Mouse (Mus musculus): Measurements from ENCODE around the gene Rmnd1.
"Not testable (repeated sequence)": the region's sequence is repeated elsewhere in the genome, so short reads cannot be mapped to it uniquely, and the experiment has no call there.

Rmnd1 gene

DNA sequence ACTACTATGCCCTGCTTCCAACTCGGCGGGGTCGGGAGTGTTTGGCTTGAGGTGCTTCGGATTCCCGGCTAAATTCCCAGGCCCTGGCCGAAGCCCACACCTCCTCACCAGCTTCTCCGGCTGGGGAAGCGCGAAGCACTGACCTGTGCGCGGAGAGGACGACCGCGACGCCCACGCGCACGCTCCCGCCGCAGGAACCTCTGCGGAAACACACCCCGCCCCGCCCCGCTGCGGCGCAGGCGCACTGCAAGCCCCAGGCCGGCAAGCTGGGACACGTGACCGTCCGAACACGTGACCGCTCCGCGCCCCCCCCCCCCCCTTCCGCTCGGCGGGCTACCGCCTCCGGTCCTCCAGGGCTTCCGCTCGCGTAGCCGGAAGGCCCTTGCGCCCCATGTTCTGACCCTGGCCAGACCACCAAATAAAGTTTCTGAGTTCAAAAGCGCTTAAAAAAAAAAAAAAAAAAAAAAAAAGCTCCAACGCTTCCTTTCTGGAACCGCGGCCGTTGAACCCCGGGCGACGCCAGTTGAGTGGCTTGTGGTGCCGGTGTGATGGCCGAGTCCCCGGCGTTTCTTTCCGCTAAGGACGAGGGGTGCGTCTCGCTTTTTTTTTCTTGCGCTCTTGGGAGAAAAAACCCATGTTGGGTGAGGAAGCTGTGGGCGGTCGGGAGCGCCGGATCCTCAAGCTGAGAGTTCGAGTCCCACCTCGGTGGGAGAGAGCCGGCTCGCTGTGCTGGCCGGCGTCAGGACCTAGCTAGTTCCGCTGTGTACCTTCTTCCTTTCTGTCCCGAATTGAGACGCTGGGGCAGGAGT lies at the start of gene Rmnd1, which contains the start of gene Armt1:
TSS of gene Rmnd1 (minus strand) at position 266 of the 809 bp plus-strand sequence.
TSS of gene Armt1 (plus strand) at position 345 of the 809 bp plus-strand sequence.
- POLR2A ChIA-PET: interaction anchor here (0.5 to 4.8 kb wide), 91 partner anchors 8 to 1392 kb away, joined by 3 to 70 read pairs (median 5); partner anchors contain the start of genes Zbtb2 (in 3 of the 4), Ccdc170 (in 2 of the 4), Mthfd1l (in 2 of the 4) and Fbxo5 (in 1 of the 4)
- CTCF ChIA-PET: interaction anchor here (0.5 to 1.2 kb wide), 11 partner anchors 27 to 1454 kb away, joined by 3 to 6 read pairs (median 3); no protein-coding TSS in a partner anchor

DNA sequence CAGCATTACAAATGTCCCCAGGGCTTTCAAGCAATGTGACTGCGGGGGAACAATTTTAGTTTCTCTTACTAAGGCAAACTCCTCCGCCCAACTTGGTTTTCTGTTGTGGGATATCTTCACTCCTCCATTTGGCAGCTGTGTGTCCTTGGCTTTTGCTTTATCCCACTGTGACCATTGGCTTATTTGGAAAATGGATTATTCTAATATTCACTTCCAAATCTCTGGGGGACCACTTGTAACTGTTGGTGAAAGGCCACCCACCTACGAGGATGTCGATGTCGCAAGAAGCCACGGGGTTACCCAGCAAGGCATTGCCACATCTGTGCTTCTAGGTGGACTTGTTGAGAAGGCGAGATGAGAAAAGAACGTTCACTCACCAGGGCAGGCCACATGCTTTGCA lies 49.5 kb upstream of the Rmnd1 start:
- CTCF ChIA-PET: interaction anchor here in 2 of 4 experiments (0.7 to 0.8 kb wide), 2 partner anchors 77 kb away, joined by 3 to 7 read pairs; no protein-coding TSS in a partner anchor

DNA sequence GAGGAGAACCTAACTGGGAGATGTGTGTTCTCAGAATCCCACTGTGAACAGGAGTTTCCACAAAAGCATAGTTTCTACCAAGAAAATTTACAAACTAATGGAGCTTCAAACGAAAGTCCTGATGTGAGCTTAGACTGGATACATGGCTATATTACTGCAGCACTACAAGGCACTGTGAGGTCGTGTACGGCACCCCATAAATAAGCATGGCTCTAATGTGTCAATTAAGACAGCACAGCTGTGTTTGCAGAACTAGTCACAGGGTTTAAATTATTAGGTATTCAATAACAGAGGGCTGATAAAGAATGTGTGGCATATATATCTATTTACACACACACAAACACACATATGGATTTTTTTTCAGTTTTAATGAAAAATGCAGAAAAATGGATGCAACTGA lies 48.7 kb upstream of the Rmnd1 start:
- CTCF ChIA-PET: interaction anchor here in 1 of 4 experiments (0.8 kb wide), 1 partner anchor 76 kb away, joined by 7 read pairs; no protein-coding TSS in a partner anchor
- POLR2A ChIA-PET: interaction anchor here in 3 of 4 experiments (0.7 to 5.2 kb wide), 9 partner anchors 12 to 86 kb away, joined by 3 to 48 read pairs (median 4); partner anchors contain the start of genes Armt1 (in 1 of the 3) and Rmnd1 (in 1 of the 3)

More for the DNA sequence above, 49.5 kb upstream of the Rmnd1 start:
- POLR2A ChIA-PET: interaction anchor here in 3 of 4 experiments (0.7 to 5.2 kb wide), 10 partner anchors 12 to 483 kb away, joined by 3 to 48 read pairs (median 5); partner anchors contain the start of genes Armt1 (in 2 of the 3) and Rmnd1 (in 1 of the 3)

DNA sequence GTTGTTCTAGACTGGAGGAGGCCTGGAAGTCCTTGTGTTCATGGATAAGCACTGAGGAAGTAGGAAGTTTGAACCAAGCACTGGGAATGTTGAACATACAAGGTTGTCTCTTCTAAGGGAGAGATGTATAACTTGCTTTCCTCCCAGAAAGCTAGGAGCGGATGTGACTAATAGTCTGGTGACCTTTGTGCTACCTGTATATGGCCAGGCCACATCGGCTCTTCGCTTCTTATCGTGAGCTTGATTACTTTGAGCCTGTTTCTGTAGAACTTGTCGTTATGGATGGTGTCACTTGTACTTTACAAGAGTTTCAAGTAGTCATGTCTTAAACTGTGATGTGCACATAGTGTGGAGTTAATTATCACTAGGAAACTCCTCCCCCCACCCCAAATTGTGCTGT lies 44.4 kb upstream of the Rmnd1 start:
- ChIA-PET POLR2A (interaction anchor here in 1 of 4 experiments (0.8 kb wide), 1 partner anchor 88 kb away, joined by 3 read pairs; the partner anchor contains the start of gene Zbtb2), CTCF (no interaction called here)

DNA sequence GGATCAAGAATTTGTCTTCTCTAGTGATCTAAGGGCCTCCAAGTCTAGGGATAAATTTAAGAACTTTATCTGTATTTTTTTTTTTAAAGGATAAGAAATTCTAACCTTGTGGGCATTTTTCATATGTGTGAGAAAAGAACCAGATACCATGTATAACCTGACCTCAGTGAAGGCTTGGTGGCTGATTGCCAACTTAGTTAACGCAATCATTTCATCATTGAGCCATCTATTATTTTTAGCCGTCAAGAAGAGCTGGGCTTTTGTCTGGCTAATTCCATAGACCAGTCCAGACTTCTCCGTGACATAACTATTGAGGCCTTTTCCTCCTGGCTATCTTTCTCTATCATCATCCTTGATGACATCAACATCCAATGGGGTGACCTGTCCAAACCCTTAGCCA lies 43.2 kb upstream of the Rmnd1 start:
- POLR2A ChIA-PET: no interaction called here
- CTCF ChIA-PET: interaction anchor here in 1 of 4 experiments (0.6 kb wide), 1 partner anchor 43 kb away, joined by 3 read pairs; the partner anchor contains the start of genes Armt1 and Rmnd1

DNA sequence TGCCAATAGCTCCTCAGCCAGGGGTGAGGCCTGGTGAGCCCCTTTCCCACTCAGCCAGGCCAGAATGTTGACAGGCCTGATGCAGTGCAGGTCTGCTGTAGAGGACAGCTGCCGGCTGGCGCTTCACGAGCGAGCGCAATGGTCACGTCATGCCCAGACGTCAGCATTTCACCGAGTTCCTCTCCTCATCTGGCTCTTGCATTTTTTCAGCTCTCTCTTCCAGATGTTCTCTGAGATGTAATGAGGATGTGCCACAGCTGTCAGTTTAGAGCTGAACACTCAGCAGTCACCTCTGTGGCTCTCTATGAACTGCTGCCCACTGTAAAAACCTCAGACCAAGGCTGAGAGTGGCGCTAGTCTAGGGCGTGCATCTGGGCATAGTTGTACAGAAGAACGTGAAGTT lies 41.4 kb upstream of the Rmnd1 start:
- CTCF ChIA-PET: no interaction called here
- POLR2A ChIA-PET: interaction anchor here in 1 of 4 experiments (0.6 kb wide), 1 partner anchor 14 kb away, joined by 8 read pairs; no protein-coding TSS in a partner anchor

DNA sequence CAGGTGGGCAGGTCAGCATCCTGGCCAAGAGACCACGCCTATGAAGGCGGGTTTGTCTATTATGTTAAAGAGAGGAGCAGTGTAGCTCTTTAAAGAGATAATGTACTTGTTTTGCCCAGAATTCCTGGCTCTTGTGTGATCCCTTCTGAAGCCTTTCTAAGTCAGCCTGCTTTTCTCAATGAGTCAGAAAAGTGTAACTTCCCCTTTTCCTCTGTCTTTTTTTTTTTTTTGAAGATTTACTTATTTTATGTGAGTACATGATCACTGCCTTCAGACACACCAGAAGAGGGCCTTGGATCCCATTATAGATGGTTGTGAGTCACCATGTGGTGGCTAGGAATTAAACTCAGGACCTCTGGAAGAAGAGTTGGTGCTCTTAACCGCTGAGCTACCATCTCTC lies 37.2 kb upstream of the Rmnd1 start:
- POLR2A ChIA-PET: interaction anchor here (0.7 to 7.2 kb wide), 10 partner anchors 10 to 100 kb away, joined by 3 to 48 read pairs (median 4); partner anchors contain the start of genes Ccdc170 (in 2 of the 4), Armt1 (in 1 of the 4) and Rmnd1 (in 1 of the 4)
- CTCF ChIA-PET: interaction anchor here in 3 of 4 experiments (0.7 to 2.6 kb wide), 4 partner anchors 65 to 1345 kb away, joined by 3 to 5 read pairs (median 3); no protein-coding TSS in a partner anchor

DNA sequence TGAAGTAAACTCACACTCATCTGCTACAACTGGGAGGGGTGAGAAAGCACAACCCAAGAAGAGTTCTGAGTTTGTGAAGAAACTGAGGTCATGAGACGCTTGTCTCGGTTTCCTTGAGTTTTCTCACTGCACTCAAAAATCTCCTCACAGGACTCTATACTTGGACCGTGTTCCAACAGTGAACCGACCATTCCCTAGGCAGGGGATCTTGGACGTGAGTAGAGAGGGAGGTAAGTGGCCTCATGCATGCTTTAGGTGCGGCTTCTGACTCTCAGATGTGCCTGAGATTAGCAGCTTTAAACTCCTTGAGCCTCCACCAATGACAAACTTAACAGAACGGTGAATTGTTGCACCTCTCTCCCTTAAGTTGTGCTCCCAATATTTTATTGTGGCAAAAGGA lies 33.6 kb upstream of the Rmnd1 start:
- ChIA-PET CTCF (no interaction called here), POLR2A (interaction anchor here in 3 of 4 experiments (0.6 to 7.2 kb wide), 9 partner anchors 11 to 803 kb away, joined by 3 to 48 read pairs (median 4); partner anchors contain the start of gene Ccdc170 (in 2 of the 3))

DNA sequence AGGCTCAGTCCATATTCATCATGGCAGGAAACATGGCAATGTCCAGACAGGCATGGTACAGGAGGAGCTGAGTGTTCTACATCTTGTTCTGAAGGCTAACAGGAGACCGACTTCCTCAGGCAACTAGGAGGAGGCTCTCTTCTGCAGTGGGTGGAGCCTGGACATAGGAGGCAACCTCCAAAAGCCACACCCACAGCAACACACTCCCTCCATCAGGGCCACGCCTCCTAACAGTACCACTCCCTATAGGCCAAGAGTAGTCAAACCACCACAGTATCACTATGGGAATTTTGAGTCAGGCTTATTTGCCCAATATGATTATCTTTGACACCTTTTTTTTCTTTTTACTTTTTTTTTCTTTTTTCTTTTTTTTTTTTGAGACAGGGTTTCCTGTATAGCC lies 28.0 kb upstream of the Rmnd1 start:
- POLR2A ChIA-PET: interaction anchor here in 2 of 4 experiments (0.6 to 2.8 kb wide), 4 partner anchors 9 to 28 kb away, joined by 3 to 9 read pairs (median 4); partner anchors contain the start of genes Armt1 (in 1 of the 2) and Rmnd1 (in 1 of the 2)
- CTCF ChIA-PET: no interaction called here

DNA sequence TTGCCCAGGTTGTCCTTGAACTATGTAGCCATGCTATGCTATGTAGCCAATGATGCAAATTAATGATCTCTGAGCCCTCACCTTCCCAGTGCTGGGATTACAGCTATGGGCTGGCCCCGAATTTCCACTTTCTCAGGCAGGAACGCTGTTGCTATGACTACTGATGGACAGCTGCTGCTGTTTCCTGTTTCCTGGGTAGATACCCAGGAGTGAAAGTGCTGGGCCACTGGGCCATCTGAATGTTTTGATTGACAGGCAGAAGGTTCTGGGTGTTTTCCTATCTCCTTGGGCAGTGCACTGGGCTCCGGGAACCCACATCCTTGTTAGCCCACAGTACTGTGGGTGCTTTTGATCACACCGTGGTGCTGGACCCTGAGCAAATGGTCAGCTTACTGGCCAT lies 24.2 kb upstream of the Rmnd1 start:
- POLR2A ChIA-PET: interaction anchor here in 1 of 4 experiments (1.2 to 1.4 kb wide), 2 partner anchors 35 to 51 kb away, joined by 3 read pairs; no protein-coding TSS in a partner anchor

DNA sequence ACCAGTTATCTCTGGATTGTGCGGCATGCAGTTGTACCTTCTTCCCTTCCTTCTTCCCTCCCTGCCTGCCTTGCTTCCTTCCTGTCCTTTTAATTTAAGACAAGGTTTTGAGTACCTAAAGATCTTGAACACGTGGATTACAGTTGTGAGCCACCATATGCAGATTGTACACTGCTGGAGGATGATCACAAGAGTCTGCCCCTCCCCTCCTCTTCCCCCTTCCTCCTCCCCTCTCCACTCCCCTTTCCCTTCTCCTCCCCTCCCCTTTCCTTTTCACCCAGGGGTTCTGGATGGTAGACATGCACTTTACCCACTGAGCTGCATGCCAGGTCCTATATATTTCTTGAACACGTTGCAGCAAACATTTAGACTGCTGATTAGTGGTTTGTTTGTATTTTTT lies 3.2 kb upstream of the Rmnd1 start:
- POLR2A ChIA-PET: interaction anchor here in 2 of 4 experiments (0.5 to 3.1 kb wide), 8 partner anchors 10 to 192 kb away, joined by 3 to 12 read pairs (median 4); partner anchors contain the start of gene Ccdc170 (in 1 of the 2)

More for the DNA sequence above, 24.2 kb upstream of the Rmnd1 start:
- CTCF ChIA-PET: no interaction called here

DNA sequence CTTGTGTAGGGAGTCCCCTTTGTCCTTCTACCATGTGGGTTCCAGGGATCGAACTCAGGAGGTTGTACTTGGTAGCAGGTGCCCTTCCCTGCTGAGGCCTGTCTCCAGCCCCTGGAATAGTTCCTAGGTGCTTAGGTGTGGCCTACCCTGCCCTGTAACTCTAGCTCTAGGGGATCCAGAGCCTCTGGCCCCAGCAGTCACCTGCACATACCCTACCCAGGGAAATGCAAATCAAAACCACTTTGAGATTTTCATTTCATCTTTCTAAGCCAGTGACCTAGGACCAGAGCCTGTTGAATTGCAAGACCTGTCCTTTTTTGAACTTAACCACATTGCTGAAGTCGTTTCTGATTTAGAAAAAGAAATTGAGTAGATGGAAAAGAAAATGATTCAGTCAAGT lies 1.7 kb upstream of the Rmnd1 start:
- POLR2A ChIA-PET: interaction anchor here in 2 of 4 experiments (0.7 to 4.8 kb wide), 8 partner anchors 16 to 190 kb away, joined by 3 to 70 read pairs (median 10); partner anchors contain the start of gene Zbtb2 (in 1 of the 2)
- CTCF ChIA-PET: not testable (repeated sequence)

More for the DNA sequence above, 3.2 kb upstream of the Rmnd1 start:
- CTCF ChIA-PET: no interaction called here

DNA sequence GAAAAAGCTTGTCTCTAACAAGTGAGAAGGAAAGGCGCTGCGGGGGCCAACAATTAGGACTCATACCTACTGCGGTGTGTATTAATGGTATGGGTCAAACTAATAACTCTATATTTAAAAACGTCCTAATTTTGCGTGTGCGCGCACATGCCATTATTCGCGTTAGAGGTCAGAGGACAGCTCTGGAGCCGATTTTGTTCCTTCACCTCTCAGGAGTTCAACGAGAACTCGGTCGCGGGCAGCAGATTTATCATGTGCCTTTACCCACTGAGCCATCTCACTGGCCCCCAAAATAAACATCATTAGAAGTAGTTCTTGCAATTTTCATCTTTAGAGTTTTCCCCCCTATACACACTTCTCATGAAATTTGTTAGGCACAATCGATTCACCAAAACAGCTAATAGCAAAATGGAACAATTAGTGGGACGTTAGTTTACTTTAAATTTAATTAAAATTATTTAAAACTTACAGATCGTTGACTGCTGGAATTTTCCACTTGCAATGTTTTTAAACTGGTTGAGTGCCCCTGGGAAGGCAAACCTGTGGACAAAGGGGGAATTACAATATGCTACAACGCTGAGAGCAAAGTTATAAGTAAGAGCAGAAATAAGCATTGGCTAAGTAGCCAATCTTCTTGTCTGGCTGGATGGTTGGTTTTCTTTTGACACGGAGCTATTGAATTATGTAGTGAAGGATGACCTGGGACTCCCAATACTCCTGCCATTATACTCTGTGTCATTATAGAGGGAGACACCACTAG lies 988 bp upstream of the Rmnd1 start:
- ChIA-PET POLR2A (interaction anchor here (0.6 to 4.8 kb wide), 79 partner anchors 8 to 1391 kb away, joined by 3 to 70 read pairs (median 5); partner anchors contain the start of genes Zbtb2 (in 3 of the 4), Ccdc170 (in 2 of the 4), Fbxo5 (in 1 of the 4) and Mthfd1l (in 1 of the 4)), CTCF (interaction anchor here (0.5 to 1.2 kb wide), 9 partner anchors 28 to 1453 kb away, joined by 3 to 6 read pairs (median 4); no protein-coding TSS in a partner anchor)

DNA sequence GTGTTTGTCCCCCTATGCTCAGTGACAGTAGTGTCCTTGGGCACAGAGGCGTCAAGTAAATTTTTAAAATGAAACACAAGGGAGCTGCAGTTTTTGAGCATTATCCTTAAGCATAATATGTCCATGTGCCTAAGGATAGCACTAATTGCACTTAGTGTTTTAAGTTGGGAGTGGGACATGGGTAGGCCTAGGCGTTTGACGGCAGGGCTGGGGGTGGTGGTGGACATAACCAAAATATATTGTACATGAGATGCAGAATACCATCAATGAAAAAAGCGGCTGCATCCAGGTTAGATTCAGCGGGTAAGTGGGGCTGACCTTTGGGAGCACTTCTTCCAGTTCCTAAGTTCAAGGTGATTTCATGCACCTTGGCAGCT lies 454 bp downstream of the Rmnd1 start:
- ChIA-PET POLR2A (interaction anchor here (0.5 to 4.8 kb wide), 51 partner anchors 9 to 1392 kb away, joined by 3 to 70 read pairs (median 6); partner anchors contain the start of genes Zbtb2 (in 3 of the 4), Fbxo5 (in 1 of the 4), Mthfd1l (in 1 of the 4) and Mtrf1l (in 1 of the 4)), CTCF (interaction anchor here in 3 of 4 experiments (0.6 to 1.2 kb wide), 3 partner anchors 27 to 415 kb away, joined by 3 to 6 read pairs (median 3); no protein-coding TSS in a partner anchor)

DNA sequence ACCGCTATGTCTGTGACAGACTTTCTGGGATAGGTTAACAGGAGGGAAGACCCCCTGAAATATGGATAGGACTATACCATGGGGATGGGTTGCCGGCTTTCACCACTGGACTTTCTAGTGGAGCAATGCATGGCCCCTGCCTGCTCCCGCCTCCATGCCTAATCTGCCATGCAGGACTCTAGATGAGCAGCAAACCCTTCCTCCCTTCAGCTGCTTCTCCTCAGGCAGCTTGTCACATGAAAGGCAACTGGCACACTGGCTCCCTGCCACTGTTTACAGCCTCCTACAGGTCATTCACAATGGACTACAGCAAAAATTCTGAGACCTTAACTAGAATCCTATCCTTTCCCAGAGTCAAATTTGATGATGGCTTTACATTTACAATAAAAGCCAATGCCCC lies 1.4 kb downstream of the Rmnd1 start:
- CTCF ChIA-PET: interaction anchor here in 2 of 4 experiments (0.5 to 1.0 kb wide), 3 partner anchors 27 to 876 kb away, joined by 3 read pairs; no protein-coding TSS in a partner anchor
- POLR2A ChIA-PET: interaction anchor here in 2 of 4 experiments (1.3 to 4.8 kb wide), 11 partner anchors 9 to 285 kb away, joined by 3 to 70 read pairs (median 15); partner anchors contain the start of gene Zbtb2 (in 2 of the 2)

DNA sequence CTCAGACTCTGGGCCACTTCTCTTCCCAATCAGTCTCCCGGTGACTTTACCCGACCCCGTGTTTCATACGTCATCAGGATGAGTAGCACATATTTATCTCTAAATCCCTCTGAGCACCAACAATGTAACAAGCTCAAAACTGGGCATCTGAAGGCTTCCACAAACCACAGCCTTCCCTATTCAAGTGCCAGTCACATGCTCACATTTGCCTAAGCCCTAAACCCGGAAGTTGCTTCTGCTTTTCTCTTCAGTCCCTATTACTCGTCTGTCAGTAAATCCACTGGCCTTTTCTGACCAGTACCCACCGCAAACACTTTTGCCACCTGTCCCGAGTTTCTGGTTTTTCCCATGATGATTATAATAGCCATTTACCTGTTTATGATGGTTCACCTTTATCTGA lies 1.8 kb downstream of the Rmnd1 start:
- CTCF ChIA-PET: interaction anchor here in 2 of 4 experiments (0.5 to 1.0 kb wide), 2 partner anchors 26 to 32 kb away, joined by 3 read pairs; no protein-coding TSS in a partner anchor
- POLR2A ChIA-PET: interaction anchor here in 2 of 4 experiments (0.6 to 4.8 kb wide), 7 partner anchors 8 to 187 kb away, joined by 3 to 70 read pairs (median 4); partner anchors contain the start of gene Zbtb2 (in 1 of the 2)

DNA sequence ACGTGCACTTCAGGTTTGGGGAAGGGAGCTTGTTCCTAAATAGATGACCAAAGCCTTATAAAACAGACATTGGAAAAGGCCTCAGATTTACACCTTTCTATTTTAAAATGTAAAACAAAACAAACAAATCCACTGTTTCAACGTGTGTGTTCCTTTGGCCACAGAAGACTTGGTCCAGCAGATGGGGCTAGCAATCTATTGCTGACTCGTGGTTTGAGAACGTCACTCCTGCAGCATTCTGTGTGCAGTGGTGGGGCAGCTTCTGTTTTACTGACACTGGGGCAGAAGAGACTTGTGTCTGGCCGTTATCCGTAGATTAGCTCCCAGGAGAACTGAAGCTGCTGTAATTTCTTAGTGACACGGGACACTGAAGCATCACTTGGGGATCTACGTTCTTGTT lies 6.9 kb downstream of the Rmnd1 start:
- ChIA-PET CTCF (no interaction called here), POLR2A (interaction anchor here in 2 of 4 experiments (0.6 to 1.5 kb wide), 5 partner anchors 10 to 161 kb away, joined by 3 to 4 read pairs (median 3); no protein-coding TSS in a partner anchor)
